Mouse (Mus musculus): ENCODE data around the gene Ints13. TPM values are rescaled to one million over a fixed set of nuclear protein-coding genes. Genes with fewer than 3 reads are reported as not detected.

The Ints13 gene
- 44.2 and 89.4 TPM in 2 replicates for polyA plus RNA-seq (2011; ENCODE audit: insufficient read depth, insufficient read length, low replicate concordance, missing spikeins)

GRCm38 (mm10) chr6:146577310-146578109 is at the start of gene Ints13:
Ints13 (minus strand) TSS chr6:146577835.
- peak; percentile 96 for TF ChIP-seq POLR2A (IDR thresholded peaks at IDR 0.05; ENCODE audit: borderline replicate concordance, control insufficient read depth, low read depth, low read length)
- no peak for TF ChIP-seq CTCF (IDR thresholded peaks at IDR 0.05; ENCODE audit: control insufficient read depth, insufficient read depth, low read length)
- WGBS: under 1% methylated on average over 77 of the region's 77 CpGs
- Histone ChIP-seq H3K4me1 (ENCODE audit: control insufficient read depth, insufficient read depth, low read length) (no peaks in the 10 kb centered on the region; the same call in 1 of the 2 replicates), H3K27ac (ENCODE audit: control insufficient read depth, insufficient read depth, low read depth, low read length, poor library complexity) (peak within 1 kb of the TSS; percentile 98), H3K4me3 (replicated peaks; ENCODE audit: control insufficient read depth, low read depth, low read length) (peak within 1 kb of the TSS; percentile 88)

DNA sequence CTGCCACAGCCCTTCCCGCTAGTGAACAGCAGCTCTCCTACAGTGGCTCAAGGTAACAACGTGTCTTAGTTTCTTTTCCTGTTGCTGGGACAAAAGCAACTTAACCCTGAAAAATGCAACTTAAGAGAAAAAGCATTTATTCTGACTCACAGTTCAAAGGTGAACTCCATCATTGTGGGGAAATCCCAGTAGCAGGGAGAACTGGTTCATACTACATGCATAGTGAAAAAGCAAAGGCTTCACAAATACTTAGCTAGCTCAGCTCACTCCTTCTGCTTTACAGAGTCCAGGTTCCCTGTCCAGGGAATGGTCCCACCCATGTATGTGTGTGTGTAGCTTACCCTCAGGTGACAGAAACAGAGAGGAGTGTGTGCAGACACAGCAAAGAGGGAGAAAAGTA is 39.0 kb upstream of the Ints13 start:
- Histone ChIP-seq H3K4me3 (replicated peaks; ENCODE audit: control insufficient read depth, low read depth, low read length) (no peak overlapping the region), H3K4me1 (ENCODE audit: control insufficient read depth, insufficient read depth, low read length) (no peaks in the 10 kb centered on the region; the same call in 1 of the 2 replicates), H3K27ac (ENCODE audit: control insufficient read depth, insufficient read depth, low read depth, low read length, poor library complexity) (no peak overlapping the region)
- TF ChIP-seq CTCF (IDR thresholded peaks at IDR 0.05; ENCODE audit: control insufficient read depth, insufficient read depth, low read length) (no peak), POLR2A (IDR thresholded peaks at IDR 0.05; ENCODE audit: borderline replicate concordance, control insufficient read depth, low read depth, low read length) (no peak)
- 94% methylated on average over 2 of the region's 2 CpGs for WGBS

GRCm38 (mm10) chr6:146615891-146616290 is 38.3 kb upstream of the Ints13 start:
- H3K4me1 ChIP-seq (ENCODE audit: control insufficient read depth, insufficient read depth, low read length): no peaks in the 10 kb centered on the region; the same call in 1 of the 2 replicates
- H3K4me3 ChIP-seq (replicated peaks; ENCODE audit: control insufficient read depth, low read depth, low read length): no peak overlapping the region
- TF ChIP-seq CTCF (IDR thresholded peaks at IDR 0.05; ENCODE audit: control insufficient read depth, insufficient read depth, low read length) (no peak), POLR2A (IDR thresholded peaks at IDR 0.05; ENCODE audit: borderline replicate concordance, control insufficient read depth, low read depth, low read length) (no peak)
- no peak overlapping the region for H3K27ac ChIP-seq (ENCODE audit: control insufficient read depth, insufficient read depth, low read depth, low read length, poor library complexity)
- 92% methylated on average over 8 of the region's 8 CpGs for WGBS

- Histone ChIP-seq H3K27ac (ENCODE audit: control insufficient read depth, insufficient read depth, low read depth, low read length, poor library complexity) (0 out of 2 replicates have a peak overlapping the region, but pooled peaks have one; percentile 1), H3K4me3 (replicated peaks; ENCODE audit: control insufficient read depth, low read depth, low read length) (no peak overlapping the region), H3K4me1 (ENCODE audit: control insufficient read depth, insufficient read depth, low read length) (no peaks in the 10 kb centered on the region; the same call in 1 of the 2 replicates)
- TF ChIP-seq POLR2A (IDR thresholded peaks at IDR 0.05; ENCODE audit: borderline replicate concordance, control insufficient read depth, low read depth, low read length): no peak
- TF ChIP-seq CTCF (IDR thresholded peaks at IDR 0.05; ENCODE audit: control insufficient read depth, insufficient read depth, low read length): no peak
- WGBS: 77% methylated on average over 5 of the region's 5 CpGs
Observed at GRCm38 (mm10) chr6:146614541-146614940, 36.9 kb upstream of the Ints13 start.

DNA sequence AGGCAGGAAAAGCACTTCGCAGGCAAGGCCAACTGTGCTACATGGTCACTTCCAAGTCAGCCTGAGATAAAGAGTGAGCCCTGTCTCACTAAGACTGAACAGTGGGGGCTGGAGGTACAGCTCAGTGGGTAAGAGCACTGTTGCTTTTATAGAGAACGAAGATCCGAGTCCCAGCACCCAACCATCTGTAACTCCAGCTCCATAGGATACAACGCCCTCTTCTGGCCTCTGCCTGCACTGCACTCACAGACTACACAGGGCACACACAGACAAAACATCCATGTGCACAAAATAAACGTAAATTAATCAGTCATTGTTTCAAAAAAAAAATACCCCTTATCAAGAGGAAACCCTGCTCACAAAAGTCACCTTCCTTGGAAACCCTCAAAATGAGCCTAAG is 36.3 kb upstream of the Ints13 start:
- 90% methylated on average over 5 of the region's 5 CpGs for WGBS
- H3K4me3 ChIP-seq (replicated peaks; ENCODE audit: control insufficient read depth, low read depth, low read length): no peak overlapping the region
- TF ChIP-seq POLR2A (IDR thresholded peaks at IDR 0.05; ENCODE audit: borderline replicate concordance, control insufficient read depth, low read depth, low read length) (no peak), CTCF (IDR thresholded peaks at IDR 0.05; ENCODE audit: control insufficient read depth, insufficient read depth, low read length) (no peak)
- no peak overlapping the region for H3K27ac ChIP-seq (ENCODE audit: control insufficient read depth, insufficient read depth, low read depth, low read length, poor library complexity)
- H3K4me1 ChIP-seq (ENCODE audit: control insufficient read depth, insufficient read depth, low read length): no peaks in the 10 kb centered on the region; the same call in 1 of the 2 replicates

DNA sequence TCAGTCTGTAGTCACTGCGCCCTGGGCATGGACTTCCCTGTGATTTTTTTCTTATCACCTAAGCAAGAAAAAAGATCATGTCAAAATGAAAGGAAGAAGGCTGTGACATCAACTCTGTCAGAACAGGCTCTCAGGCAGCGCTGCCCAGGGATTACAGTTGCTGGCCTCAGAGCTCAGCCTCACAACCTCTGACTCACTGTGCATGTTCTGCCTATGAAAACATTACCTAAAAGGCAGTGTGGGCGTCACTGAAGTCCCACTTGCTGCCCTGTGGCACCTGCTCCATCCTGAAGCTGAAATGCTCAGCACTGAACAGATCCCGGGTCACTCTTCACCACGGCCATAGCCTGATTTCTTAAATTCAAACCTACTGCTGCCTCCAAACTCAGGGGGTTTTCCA is 35.1 kb upstream of the Ints13 start:
- 91% methylated on average over 5 of the region's 5 CpGs for WGBS
- H3K4me1 ChIP-seq (ENCODE audit: control insufficient read depth, insufficient read depth, low read length): no peaks in the 10 kb centered on the region; the same call in 1 of the 2 replicates
- no peak for TF ChIP-seq POLR2A (IDR thresholded peaks at IDR 0.05; ENCODE audit: borderline replicate concordance, control insufficient read depth, low read depth, low read length)
- TF ChIP-seq CTCF (IDR thresholded peaks at IDR 0.05; ENCODE audit: control insufficient read depth, insufficient read depth, low read length): no peak

DNA sequence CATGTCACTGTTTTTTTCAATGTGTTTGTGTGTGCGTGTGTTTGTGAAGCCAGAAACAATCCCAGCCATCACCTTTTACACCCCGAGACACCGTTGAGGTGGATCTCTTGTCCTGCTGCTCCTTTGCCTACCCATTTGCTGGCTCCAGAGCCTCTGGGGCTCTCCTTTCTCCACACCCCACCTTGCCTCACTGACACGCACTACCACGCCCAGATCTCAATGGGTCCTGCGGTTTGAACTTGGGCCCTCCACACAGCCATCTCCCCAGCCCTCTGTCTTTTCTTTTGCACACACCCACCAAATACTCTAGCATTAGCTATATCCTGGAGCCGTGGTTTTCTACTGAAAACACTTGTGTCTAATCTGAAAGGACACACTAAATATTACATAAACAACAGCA is 34.3 kb upstream of the Ints13 start:
- H3K27ac ChIP-seq (ENCODE audit: control insufficient read depth, insufficient read depth, low read depth, low read length, poor library complexity): peak overlapping the region; percentile 80
- 72% methylated on average over 7 of the region's 7 CpGs for WGBS
- no peak overlapping the region for H3K4me3 ChIP-seq (replicated peaks; ENCODE audit: control insufficient read depth, low read depth, low read length)
- no peaks in the 10 kb centered on the region; the same call in 1 of the 2 replicates for H3K4me1 ChIP-seq (ENCODE audit: control insufficient read depth, insufficient read depth, low read length)
- no peak for TF ChIP-seq POLR2A (IDR thresholded peaks at IDR 0.05; ENCODE audit: borderline replicate concordance, control insufficient read depth, low read depth, low read length)
- TF ChIP-seq CTCF (IDR thresholded peaks at IDR 0.05; ENCODE audit: control insufficient read depth, insufficient read depth, low read length): no peak

More for the DNA sequence above, 35.1 kb upstream of the Ints13 start:
- H3K4me3 ChIP-seq (replicated peaks; ENCODE audit: control insufficient read depth, low read depth, low read length): no peak overlapping the region
- H3K27ac ChIP-seq (ENCODE audit: control insufficient read depth, insufficient read depth, low read depth, low read length, poor library complexity): peak overlapping the region; percentile 19

DNA sequence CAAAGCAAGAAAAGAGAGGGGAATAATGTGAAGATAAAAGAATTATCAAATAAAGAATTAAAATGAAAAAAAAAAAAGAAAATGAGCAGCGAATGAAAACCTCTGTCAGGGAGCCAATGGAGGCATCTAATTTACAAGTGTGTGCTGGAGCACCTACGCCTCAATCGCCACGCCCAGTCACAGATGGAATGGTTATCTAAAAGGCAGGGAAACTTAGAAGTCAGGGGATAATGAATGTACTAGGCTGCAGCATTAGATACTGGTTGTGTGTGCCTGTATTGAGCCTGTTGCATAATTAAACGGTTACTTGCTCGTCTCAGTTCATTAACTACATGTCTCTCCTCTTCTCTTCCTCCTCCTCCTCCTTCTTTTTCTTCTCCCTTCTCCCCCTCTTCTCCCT is 33.8 kb upstream of the Ints13 start:
- WGBS: 55% methylated on average over 6 of the region's 6 CpGs
- TF ChIP-seq POLR2A (IDR thresholded peaks at IDR 0.05; ENCODE audit: borderline replicate concordance, control insufficient read depth, low read depth, low read length) (no peak), CTCF (IDR thresholded peaks at IDR 0.05; ENCODE audit: control insufficient read depth, insufficient read depth, low read length) (no peak)
- Histone ChIP-seq H3K4me3 (replicated peaks; ENCODE audit: control insufficient read depth, low read depth, low read length) (no peak overlapping the region), H3K4me1 (ENCODE audit: control insufficient read depth, insufficient read depth, low read length) (no peaks in the 10 kb centered on the region; the same call in 1 of the 2 replicates), H3K27ac (ENCODE audit: control insufficient read depth, insufficient read depth, low read depth, low read length, poor library complexity) (peak overlapping the region; percentile 80)

All from bone marrow, adult 2 months (tissue).